Mouse (Mus musculus): ENCODE measurements around the gene Amy2a1. TPM values are rescaled to one million over a fixed set of nuclear protein-coding genes. Genes with fewer than 3 reads are reported as not detected.
"Not testable (repeated sequence)": the region's sequence is repeated elsewhere in the genome, so short reads cannot be mapped to it uniquely, and the experiment has no call there.

The Amy2a1 gene
- polyA plus RNA-seq (2015; fragmentation: Nextera tagmentation; extraction: Ambion mirVana) = 5.9 and 12.7 TPM in 2 replicates

DNA sequence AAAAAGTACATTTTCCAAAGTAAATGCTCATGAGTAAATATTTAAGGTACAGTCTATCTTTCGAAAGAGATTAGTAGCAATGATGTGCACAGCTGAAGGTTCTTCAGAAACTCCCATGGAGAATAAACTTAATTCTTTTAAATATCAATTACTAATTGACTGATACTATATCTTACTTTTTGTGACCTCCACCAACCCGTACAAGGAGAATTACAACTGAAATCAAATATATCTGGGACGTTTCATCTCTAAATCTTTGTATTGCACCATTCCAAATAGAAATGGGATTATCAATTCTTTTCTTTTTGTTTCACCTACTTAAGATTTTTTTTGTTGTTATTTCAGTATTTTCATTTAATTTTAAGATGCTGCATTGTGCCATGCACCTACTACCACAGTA lies at the start of gene Amy2a1:
Gene Amy2a1, minus strand, starts transcription at position 101 of the 400 bp plus-strand sequence.
- not testable (repeated sequence) for H3K27ac ChIP-seq (ENCODE audit: low read depth, low read length); H3K36me3 ChIP-seq (ENCODE audit: control insufficient read depth, insufficient read depth); H3K27me3 ChIP-seq (replicated peaks; ENCODE audit: control insufficient read depth, insufficient read depth, low read length); H3K9ac ChIP-seq (ENCODE audit: low read depth, low read length); H3K9me3 ChIP-seq (ENCODE audit: control insufficient read depth); ATAC-seq; H3K4me2 ChIP-seq (replicated peaks; ENCODE audit: low read depth); H3K4me1 ChIP-seq (replicated peaks; ENCODE audit: control insufficient read depth, insufficient read depth, low read length); H3K4me3 ChIP-seq (ENCODE audit: low read depth, low read length)
- WGBS = 83% methylated on average over 2 of the region's 3 CpGs

DNA sequence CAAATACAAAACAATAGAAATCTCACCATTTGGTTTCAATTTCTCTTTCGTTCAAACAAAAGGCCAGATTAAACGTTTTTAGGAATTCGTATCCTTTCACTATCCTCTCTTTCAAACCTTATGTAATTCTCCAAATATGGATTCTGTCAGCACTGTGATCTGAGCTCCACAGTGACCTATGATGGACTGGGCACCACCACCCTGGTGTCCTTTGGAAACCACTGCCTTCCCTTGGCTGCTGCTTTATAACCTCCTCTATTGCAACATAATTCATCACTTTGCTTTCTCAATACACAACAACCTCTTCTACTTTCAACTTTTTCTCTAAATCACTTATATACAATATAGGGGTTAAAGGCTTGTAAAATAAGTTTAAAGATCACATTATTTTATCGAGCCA lies 42.4 kb upstream of the Amy2a1 start:
- no peaks in the 10 kb centered on the region for H3K9me3 ChIP-seq (ENCODE audit: control insufficient read depth)
- no peak overlapping the region for H3K4me3 ChIP-seq (ENCODE audit: low read depth, low read length)
- TF ChIP-seq CTCF (IDR thresholded peaks at IDR 0.05; ENCODE audit: low read depth) = no peak
- H3K4me2 ChIP-seq (replicated peaks; ENCODE audit: low read depth) = no peak overlapping the region
- ATAC-seq = no peak
- WGBS = 67% methylated on average over 4 of the region's 4 CpGs
- no peaks in the 10 kb centered on the region for H3K27me3 ChIP-seq (replicated peaks; ENCODE audit: control insufficient read depth, insufficient read depth, low read length)
- H3K4me1 ChIP-seq (replicated peaks; ENCODE audit: control insufficient read depth, insufficient read depth, low read length) = no peaks in the 10 kb centered on the region
- H3K27ac ChIP-seq (ENCODE audit: low read depth, low read length) = no peak overlapping the region
- no peaks in the 10 kb centered on the region for H3K36me3 ChIP-seq (ENCODE audit: control insufficient read depth, insufficient read depth)
- H3K9ac ChIP-seq (ENCODE audit: low read depth, low read length) = no peak overlapping the region

DNA sequence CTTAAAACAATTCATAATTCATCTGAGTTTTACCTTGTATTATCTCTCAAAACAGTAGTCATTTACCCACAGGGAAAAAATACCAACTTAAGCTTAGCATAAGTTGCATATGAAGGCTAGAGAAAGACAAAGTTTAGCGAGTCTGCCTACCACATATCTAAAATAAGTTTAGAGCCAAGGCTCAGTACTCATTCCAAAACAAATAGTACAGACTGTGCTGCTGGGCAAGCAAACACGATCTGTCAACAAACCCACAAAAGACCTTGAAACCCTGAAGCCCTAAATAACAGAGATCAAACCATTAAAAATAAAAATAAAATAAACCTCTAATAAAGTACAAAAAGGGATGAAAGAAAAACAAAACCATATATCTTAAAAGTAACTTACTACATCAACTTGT lies 41.9 kb upstream of the Amy2a1 start:
- TF ChIP-seq CTCF (IDR thresholded peaks at IDR 0.05; ENCODE audit: low read depth) = no peak
- H3K4me2 ChIP-seq (replicated peaks; ENCODE audit: low read depth) = no peak overlapping the region
- H3K4me1 ChIP-seq (replicated peaks; ENCODE audit: control insufficient read depth, insufficient read depth, low read length) = no peaks in the 10 kb centered on the region
- H3K36me3 ChIP-seq (ENCODE audit: control insufficient read depth, insufficient read depth) = no peaks in the 10 kb centered on the region
- no peak overlapping the region for H3K9ac ChIP-seq (ENCODE audit: low read depth, low read length)
- no peak overlapping the region for H3K27ac ChIP-seq (ENCODE audit: low read depth, low read length)
- WGBS = 42% methylated on average over 2 of the region's 2 CpGs
- H3K4me3 ChIP-seq (ENCODE audit: low read depth, low read length) = no peak overlapping the region
- H3K9me3 ChIP-seq (ENCODE audit: control insufficient read depth) = no peaks in the 10 kb centered on the region
- H3K27me3 ChIP-seq (replicated peaks; ENCODE audit: control insufficient read depth, insufficient read depth, low read length) = no peaks in the 10 kb centered on the region
- no peak for ATAC-seq

DNA sequence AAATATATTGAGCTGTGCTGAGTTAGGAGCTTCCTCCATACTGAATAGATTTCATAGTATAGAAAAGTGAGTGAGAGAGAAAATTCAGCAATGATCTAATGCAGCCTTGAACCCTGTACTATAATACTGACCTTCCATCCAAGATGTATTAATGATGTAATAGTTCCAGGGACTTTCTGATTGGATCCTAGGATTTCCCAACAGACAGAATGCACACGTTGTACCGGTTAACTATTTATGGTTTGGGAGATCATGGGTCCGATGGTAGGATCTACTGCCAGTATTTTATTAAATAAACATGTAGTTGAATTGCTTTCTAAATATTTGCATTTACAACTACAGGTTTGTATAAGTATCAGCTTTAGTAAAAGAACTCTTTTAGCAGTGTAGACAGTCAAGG lies 39.9 kb upstream of the Amy2a1 start:
- ATAC-seq = no peak
- TF ChIP-seq CTCF (IDR thresholded peaks at IDR 0.05; ENCODE audit: low read depth) = no peak
- H3K36me3 ChIP-seq (ENCODE audit: control insufficient read depth, insufficient read depth) = no peaks in the 10 kb centered on the region
- 44% methylated on average over 3 of the region's 3 CpGs for WGBS
- H3K4me3 ChIP-seq (ENCODE audit: low read depth, low read length) = no peak overlapping the region
- no peaks in the 10 kb centered on the region for H3K4me1 ChIP-seq (replicated peaks; ENCODE audit: control insufficient read depth, insufficient read depth, low read length)
- no peak overlapping the region for H3K27ac ChIP-seq (ENCODE audit: low read depth, low read length)
- no peak overlapping the region for H3K9ac ChIP-seq (ENCODE audit: low read depth, low read length)
- no peak overlapping the region for H3K4me2 ChIP-seq (replicated peaks; ENCODE audit: low read depth)
- H3K27me3 ChIP-seq (replicated peaks; ENCODE audit: control insufficient read depth, insufficient read depth, low read length) = no peaks in the 10 kb centered on the region
- H3K9me3 ChIP-seq (ENCODE audit: control insufficient read depth) = no peaks in the 10 kb centered on the region

DNA sequence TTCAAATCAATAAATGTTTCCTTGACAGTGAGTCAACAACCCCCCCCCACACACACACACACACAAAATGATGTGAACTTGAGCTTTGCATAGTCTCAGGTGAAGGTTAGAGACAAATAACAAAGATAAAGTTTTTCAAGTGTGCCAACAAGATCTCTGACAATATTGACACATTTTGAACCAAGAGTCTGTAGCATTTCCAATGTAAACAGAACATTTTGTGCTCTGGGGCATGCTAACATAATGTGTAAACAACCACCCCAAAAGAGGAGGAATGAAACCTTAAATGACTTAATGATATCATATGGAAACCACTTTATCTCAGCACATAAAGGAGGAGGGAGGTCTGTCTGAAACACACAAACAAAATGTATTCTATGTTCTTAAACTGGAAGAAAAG lies 7.5 kb upstream of the Amy2a1 start:
- no peak for ATAC-seq
- Histone ChIP-seq H3K9ac (ENCODE audit: low read depth, low read length) (no peak overlapping the region), H3K4me2 (replicated peaks; ENCODE audit: low read depth) (no peak overlapping the region), H3K27me3 (replicated peaks; ENCODE audit: control insufficient read depth, insufficient read depth, low read length) (no peaks in the 10 kb centered on the region), H3K4me1 (replicated peaks; ENCODE audit: control insufficient read depth, insufficient read depth, low read length) (no peaks in the 10 kb centered on the region), H3K4me3 (ENCODE audit: low read depth, low read length) (no peak overlapping the region), H3K36me3 (ENCODE audit: control insufficient read depth, insufficient read depth) (no peaks in the 10 kb centered on the region), H3K27ac (ENCODE audit: low read depth, low read length) (no peak overlapping the region), H3K9me3 (ENCODE audit: control insufficient read depth) (no peaks in the 10 kb centered on the region)
- no peak for TF ChIP-seq CTCF (IDR thresholded peaks at IDR 0.05; ENCODE audit: low read depth)

Other genes with a start within 250 kb of the Amy2a1 start
- 6.1 and 12.0 TPM in 2 replicates for gene Amy2a4, start 241.0 kb downstream of the Amy2a1 start, polyA plus RNA-seq (2015; fragmentation: Nextera tagmentation; extraction: Ambion mirVana)
- gene Amy2a3, start 208.4 kb downstream of the Amy2a1 start, polyA plus RNA-seq (2015; fragmentation: Nextera tagmentation; extraction: Ambion mirVana) = 6.1 and 12.0 TPM in 2 replicates
- 6.1 and 12.0 TPM in 2 replicates for gene Amy2a2, start 175.8 kb downstream of the Amy2a1 start, polyA plus RNA-seq (2015; fragmentation: Nextera tagmentation; extraction: Ambion mirVana)
- gene Amy1, start 74.3 kb upstream of the Amy2a1 start, polyA plus RNA-seq (2015; fragmentation: Nextera tagmentation; extraction: Ambion mirVana) = 1.1 and 2.5 TPM in 2 replicates
- 18.9 and 19.8 TPM in 2 replicates for gene Rnpc3, start 97.7 kb upstream of the Amy2a1 start, polyA plus RNA-seq (2015; fragmentation: Nextera tagmentation; extraction: Ambion mirVana)